Mouse (Mus musculus) spleen, postnatal 36 days (tissue): Measurements from ENCODE around the gene Fam209.

Experiments
- DNase-seq, 2 experiments: peaks; one replicate each; pipeline ENCODE4 v3.0.0; 2022; ENCODE audit warnings: low spot score in 2 of 2, mixed read lengths in 1 of 2

The Fam209 gene

DNA sequence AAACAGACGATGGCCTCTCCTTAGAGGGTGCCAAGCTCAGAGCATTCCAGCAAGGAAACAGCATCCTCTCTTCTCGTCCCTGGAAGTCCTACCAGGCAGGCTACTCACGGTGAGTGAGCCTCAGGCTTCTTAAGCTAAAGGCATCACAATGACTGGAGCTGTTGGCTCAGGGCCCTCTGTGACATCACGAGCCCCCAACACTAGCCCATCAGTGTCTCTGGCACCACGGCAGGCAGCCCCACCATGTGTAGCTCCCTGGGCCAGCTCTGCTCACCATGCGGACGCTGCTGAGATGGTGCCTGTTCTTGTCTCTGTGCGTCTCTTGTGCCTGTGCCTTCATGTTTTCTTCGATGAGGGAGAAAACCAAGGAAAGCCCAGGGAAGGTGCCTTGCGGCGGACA lies at the start of gene Fam209:
Gene Fam209 (plus strand): TSS at position 203 of the 400 bp plus-strand sequence.
- DNase-seq = no peak

DNA sequence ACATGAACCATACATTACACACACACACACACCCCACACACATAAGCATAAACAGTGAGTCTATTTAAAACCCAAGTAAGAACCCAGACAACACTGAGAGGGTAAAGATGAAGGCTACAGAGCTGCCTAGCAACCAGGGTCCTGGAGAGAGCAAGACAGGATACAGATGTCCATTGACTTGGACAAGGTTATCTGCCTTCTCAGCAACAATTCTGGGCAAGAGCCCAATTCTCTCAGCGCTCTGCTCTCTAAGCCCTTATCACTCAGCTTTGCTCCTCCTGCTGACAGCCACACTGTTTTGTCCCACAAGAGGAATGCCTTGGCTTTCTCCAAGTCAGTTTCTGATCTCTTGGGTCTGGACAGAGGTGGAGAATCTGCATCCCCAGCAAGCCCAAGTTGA lies 41.7 kb upstream of the Fam209 start:
- no peak for DNase-seq

DNA sequence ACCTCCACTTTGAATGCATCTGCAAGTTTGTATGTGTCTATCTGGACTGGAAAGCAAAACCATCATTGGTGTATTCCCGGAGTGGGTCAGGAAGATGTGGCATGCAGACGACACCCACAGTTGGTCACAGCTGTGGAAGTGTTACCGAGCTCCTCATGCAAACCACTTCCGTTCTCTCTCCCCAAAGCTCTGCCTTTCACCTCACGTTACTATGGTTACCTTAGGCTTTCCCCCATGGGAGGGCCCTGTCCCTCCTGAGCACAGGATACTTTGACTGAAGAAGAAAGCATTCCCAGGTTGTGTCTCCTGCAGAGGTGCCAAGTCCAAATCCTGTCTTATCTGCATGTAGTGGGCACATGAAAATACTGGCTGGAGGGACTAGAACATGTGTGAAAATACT lies 38.6 kb upstream of the Fam209 start:
- DNase-seq = peak; percentile 85 to 86

DNA sequence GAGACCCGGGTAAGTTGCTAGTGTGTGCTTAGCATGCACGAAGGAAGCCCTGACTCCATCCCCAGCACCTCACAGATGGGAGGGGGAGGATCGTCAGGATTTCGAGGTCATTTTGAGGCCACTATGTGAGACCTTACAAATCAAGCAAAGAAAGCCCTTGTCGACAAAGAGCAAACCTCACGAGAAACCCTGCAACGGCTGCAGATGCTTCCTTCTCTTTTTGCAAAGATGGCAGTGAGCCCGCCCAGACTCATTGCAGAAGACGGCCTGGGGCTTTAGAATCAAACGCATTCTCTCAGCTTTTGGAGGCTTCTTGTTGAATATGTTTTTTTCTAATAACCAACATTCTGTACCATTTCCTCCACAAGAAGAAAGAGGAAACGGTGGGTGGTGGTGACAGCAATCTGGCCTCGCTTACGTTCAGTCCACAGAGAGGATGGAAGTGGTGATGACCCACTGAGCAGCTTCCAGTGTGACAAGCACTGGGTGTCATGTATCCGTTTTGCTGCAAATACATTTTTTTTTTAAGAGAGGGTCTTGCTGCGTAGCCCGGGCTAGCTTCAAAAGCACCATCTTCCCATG lies 34.9 kb upstream of the Fam209 start:
- peak; percentile 61 to 66 for DNase-seq

DNA sequence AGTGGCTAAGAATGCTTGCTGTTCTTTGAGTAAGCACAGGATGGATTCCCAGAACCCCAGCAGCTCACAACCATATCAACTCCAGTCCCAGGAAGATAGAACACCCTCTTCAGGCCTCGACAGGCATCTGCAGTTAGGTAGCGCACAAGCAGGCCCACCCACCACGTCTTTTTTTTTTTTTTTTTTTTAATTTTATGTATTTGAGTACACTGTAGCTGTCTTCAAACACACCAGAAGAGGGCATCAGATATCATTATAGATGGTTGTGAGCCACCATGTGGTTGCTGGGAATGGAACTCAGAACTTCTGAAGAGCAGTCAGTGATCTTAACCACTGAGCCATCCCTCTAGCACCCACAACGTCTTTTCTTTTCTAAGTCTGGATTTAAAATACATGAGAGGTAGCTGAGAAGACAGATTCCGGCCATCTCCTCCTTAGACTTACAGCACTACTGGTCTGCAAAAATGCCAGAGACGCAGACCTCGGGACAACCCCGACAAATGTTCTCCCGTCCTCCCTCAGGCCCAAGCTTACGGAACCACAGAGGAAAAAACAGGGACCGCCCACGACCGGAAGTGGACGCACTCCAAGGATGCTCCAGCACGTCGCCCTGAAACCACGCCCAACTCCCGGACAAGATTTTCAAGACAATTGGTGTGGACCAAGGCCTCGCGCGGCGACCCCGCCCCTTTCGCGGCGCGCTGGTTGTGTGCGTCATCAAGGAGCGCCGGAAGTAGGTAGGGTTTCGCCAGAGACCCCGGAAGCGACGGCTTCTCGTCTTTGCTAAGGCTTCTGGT lies 32.3 kb upstream of the Fam209 start, which contains the start of gene Rtf2:
Gene Rtf2 (plus strand): TSS at position 714 of the 797 bp plus-strand sequence.
- DNase-seq = peak; percentile 95 to 97

DNA sequence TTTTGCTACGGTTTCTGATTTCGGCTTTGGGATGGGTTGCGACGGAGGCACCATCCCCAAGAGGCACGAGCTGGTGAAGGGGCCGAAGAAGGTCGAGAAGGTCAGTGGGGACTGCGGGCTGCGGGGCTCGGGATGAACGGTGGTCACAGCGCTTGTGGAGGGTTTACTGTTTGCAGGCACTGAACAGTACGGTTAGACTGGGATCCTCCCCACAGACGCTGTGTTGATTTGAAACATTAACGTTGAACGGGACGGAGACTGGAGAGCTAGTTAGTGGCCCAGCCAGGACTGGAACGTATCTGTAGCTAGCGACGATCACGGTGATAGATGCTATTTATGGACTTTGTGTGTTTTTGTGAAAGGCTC lies 31.7 kb upstream of the Fam209 start:
- no peak for DNase-seq

DNA sequence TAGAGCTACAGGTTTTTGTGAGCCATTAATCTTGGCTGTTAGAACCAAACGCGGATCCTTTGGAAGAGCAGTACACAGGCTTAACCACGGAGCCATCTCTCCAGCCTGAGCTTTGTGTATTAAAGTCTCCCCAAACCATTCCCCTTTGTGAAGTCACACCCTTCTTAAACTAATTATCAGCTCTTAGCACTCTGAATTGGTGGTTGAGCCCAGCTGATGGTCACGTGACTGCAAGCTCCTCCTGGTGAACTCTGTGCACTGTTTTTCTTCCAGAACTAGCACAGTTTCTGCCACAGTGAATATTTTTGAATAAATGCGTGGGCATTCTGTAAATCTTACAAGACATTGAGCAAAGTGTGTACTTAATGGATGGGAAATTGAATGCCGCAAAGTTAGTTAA lies 31.1 kb upstream of the Fam209 start:
- peak; percentile 9 to 37 for DNase-seq

DNA sequence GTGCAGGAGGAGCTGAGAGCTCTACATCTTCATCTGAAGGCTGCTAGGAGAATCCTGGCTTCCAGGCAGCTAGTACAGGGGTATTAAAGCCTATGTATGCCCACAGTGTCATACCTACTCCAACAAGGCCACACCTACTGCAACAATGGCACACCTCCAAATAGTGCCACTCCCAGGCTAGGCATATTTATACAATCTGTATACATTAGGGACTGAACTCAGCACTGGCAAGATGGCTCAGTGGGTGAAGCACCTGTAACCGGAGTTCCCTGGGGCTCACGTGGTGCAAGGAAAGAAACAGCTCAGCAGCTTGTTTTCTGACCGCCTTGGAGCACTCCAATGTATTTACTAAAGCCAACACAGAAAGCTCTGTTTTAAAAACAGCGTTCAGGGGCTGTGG lies 26.7 kb upstream of the Fam209 start:
- no peak for DNase-seq

DNA sequence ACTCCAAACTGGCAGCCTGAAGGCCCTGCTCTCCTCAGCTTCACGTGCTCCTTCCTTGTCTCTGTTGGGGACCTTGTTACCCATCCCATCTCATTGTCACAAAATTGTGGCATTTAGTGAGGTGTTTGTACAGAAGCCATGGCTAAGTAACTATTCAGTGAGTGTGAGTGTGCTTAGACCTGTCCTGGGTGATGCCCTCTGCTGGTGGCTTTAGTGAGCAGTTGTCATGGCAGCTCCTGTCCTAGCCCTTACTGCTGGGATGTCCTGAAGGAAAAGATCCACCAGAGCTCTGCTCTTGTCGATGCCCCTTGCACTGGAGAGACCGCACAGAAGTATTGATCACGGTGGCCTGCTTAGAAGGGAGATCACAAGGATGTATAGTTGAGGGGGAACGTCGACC lies 25.0 kb upstream of the Fam209 start:
- DNase-seq = peak; percentile 29 to 32

DNA sequence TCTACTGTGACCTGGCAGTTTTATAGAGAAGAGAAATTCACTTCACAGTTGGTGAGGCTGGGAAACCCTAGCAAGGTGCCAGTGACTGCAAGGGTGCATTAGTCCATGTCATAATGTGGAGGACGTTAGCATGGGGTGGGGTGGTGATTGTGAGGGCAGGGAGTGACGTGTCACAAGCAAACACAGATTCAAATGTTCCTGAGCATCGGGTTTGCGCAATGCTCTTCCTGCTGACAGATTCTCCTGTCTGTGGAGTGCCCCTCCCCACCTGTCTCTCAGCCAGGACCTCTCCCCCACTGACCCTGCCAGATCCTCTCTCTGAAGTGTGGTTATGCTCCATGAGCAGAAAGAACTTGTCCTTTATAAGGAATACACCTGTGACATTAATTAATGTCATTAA lies 24.0 kb upstream of the Fam209 start:
- DNase-seq = no peak

DNA sequence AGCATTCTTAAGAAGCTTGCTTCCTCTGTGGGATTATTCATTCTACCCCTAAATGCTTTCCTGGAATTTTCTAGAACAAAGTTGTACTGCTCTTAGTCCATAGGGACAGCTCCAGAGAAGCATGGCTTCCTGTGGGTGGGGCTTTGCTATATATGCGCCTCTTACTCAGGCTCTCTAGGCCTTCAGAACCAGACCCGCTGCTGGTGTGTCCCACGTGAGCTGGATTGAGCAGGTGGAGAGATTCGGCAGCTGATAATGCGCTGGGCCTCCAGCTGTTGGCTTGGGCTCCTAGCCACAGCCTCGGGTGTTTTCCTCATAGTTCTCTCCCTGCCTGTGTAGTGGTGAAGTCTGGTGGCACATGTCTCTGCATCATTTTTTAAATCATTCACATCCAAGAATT lies 21.7 kb upstream of the Fam209 start:
- DNase-seq = no peak

DNA sequence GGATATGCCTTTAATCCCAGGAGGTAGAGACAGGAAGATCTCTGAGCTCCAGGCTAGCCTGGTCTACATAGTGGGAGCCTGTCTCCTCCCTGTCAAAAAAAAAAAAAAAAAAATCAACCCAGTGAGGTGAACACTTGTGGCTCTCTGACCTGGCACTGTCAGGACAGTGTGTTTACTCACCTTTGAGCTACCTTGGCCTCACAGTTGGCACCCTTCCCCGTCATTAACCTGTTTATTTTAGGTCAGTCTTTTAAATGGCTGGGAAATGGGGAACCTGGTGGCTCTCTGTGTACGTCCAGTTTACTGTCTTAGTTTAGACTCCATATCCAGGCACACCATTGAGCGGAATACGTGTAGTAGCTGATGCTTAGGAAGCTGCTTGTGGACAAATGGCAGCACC lies 20.3 kb upstream of the Fam209 start:
- DNase-seq = no peak

DNA sequence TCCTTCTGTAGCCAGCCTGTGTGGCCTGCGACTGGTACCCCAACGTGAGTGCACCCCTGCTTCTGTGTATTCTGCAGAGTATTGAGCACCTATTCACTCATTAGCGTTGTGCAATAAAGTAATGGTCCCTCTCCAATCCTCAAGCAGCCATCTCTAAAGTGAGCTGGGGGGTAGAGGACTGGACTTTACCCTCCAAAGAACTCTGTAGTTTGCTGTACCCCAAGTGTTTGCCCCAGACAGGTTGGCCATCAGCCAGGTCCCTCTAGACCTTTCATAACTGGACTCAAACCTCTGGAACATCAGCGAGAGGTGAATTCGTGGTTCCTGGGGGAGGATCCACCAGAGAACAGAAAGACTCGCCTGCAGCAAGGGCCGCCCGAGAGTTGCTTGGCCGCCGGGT lies 19.9 kb upstream of the Fam209 start:
- DNase-seq = no peak

DNA sequence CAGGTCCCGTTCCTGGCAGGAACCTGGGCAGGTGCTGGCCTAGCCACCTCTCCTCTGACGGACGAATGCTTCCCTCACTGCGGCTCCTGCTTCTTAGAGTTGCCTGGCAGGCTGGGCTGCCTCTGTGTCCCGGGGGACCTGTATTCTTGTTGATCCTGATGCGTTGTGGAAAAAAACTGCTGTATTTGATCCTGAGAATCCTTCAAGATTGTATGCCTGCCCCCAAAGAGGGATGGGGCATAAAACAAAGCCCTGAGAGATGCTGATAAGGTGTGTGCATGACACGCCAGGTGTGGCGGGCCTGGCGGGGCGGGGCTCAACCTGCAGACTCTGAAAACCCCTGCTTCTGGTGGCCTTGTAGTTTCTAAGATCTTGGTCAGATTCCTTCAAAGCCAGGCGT lies 13.8 kb upstream of the Fam209 start, which contains the start of gene Gcnt7:
Gene Gcnt7 (minus strand): TSS at position 101 of the 400 bp plus-strand sequence.
- DNase-seq = no peak

DNA sequence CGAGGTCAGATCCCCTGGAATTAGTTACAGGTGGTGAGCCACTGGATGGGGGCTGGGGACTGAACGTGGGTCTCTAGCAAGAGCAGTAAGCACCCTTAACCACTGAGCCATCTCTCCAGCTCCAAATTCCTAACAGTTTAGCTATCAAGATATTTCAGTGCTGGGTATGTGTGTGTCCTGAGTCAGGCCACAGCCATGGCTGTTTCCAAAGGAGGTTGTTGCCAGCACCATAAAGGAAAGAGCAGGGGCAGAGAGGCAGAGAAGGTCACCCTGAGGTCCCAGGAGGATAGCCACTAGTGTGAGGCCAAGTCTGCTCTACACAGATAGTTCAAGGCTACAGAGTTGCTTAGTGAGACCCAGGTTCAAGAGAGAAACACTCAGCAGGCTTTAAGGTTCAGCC lies 11.7 kb upstream of the Fam209 start:
- DNase-seq = no peak

DNA sequence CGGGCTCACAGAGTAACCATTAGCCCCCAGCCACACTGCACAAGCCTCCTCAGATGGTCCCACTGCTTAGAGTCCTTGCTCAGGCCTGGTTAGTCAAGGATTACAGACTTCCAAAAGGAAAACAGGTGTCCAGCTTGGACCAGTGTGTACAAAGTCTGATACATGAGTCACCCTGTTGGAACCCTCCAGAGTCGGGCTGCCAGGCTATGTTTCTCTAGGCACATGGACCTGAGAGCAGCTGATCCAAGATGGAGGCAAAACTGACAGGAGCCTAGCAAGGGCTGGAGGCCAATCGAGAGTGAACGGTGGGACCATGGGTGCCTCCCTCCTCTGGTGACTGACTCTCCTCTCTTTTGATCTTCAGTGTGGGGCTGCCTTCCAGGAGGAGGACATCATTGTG lies 9.5 kb upstream of the Fam209 start:
- DNase-seq = no peak

DNA sequence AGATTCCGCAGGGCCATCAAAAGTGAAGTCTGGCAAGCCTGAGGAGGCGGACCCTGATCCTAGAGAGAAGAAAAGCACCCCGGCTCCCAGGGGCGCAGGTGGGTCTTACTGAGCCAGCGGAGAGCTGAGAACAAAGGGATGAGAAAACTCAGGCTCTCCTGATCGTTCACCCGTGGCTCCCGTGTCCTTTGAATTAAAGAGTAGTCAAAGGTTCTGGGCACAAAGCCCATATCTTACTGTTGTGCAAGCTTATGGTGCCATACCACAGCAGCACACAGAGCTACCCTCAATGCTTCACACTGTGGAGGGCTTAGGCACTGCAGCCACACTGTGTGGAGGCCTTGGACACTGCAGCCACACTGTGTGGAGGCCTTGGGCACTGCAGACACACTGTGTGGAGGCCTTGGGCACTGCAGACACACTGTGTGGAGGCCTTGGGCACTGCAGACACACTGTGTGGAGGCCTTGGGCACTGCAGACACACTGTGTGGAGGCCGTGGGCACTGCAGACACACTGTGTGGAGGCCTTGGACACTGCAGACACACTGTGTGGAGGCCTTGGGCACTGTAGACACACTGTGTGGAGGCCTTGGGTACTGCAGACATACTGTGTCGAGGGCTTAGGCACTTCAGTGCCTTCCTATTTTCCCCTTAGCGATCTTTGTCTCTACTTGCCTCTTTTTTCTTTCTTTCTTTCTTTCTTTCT lies 5.7 kb upstream of the Fam209 start:
- DNase-seq = no peak

DNA sequence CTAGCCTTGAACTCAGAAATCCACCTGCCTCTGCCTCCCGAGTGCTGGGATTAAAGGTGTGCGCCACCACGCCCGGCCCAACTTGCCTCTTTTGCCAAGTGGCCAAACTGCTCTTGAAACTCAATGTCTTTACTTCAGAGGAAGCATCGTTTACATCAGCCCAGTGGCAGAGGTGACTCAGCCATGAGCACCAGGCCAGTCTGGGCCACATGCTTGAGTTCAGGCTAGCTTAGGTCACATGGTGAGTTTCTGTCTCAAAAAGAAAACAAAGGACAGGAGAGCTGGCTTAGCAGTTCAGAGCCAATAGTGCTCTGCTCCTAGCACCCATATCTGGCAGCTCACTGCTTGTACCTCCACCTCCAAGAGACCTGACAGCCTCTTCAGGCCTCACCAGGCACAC lies 5.1 kb upstream of the Fam209 start:
- DNase-seq = no peak

DNA sequence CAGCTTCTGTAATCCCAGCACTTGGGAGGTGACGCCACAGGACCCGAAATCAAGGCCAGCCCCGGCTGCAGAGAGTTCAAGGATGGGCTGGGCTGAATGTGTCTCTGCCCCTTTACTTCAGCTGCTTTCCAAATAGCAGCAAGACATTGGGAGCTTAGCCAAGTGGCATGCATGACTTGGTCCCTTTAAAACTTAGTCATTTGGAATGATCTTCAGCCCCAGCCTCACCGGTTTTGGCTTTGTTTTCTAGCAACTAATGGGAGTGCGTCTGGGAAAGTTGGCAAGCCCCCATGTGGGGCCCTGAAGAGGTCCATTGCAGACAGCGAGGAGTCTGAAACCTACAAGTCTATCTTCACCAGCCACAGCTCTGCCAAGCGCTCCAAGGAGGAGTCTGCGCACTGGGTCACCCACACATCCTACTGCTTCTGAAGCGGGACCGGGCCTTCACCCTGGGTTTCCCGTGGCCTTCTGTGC lies 3.9 kb upstream of the Fam209 start:
- no peak for DNase-seq

DNA sequence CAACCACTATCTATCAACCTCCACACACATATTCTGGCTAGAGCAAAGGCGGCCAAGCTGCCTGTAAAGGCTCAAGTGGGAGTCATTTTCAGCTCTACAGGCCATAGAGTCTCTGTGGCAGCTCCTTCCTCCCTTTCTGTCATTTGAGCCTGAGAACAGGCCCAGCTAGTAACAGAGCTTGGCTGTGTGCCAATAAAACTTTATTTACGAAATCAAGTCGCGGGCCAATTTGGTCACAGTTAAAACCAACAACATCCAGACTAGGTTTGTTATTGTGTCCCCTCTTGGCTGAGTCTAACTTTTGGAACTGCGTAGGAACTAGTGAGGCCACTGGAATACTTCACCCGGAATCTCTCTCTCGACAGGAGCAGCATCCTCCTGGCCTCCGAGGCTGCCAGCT lies 1.3 kb downstream of the Fam209 start:
- DNase-seq = no peak

DNA sequence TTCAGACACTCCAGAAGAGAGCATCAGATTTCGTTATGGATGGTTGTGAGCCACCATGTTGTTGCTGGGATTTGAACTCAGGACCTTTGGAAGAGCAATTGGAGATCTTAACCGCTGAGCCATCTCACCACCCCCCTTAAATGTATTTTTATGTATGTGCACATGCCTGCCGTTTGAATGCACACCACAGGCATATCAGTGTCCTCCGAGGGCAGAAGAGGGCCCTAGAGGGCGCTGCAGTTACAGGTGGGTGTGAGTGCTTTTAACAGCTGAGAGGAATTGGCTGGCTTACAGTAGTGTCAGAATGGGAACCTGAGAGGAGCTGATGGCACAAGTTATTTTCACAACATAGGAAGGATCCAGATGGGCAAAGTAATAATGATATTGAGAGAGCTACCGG lies 2.6 kb downstream of the Fam209 start:
- peak; percentile 29 to 31 for DNase-seq

DNA sequence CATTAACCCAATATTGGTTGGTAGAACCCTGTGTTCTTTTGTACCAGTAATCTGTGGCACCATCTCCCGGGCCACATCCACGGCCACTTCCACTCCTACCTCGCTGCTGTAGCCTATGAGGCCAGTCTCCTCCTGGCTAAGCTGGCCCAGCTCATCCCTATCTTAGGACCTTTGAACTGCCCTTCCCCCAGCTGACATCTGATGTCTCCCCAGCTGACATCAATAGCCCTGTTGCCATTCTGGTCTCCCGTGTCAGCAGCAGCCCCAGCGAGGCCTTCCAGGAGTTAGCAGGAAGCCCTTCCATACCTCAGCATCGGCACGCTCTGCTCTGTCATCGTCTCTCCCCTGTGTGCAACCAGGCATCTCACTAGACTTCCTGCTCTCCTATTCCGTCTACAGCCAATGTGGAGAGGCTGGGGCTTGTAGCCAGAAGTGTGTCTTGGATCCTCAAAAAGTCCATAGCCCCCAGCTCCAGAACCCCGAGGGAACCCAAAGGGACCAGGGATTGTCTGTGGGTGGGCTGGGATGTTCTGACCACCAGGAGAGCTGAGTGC lies 4.5 kb downstream of the Fam209 start:
- DNase-seq = no peak
